Mouse (Mus musculus) forebrain, embryonic 11.5 days (tissue): ENCODE measurements at regions not wholly inside any gene's neighbourhood (a gene's known extent, or its start where the extent isn't known, plus 50 kb on each side); places are given as distances from the start of the nearest gene placed in this dataset.

Experiments
- ATAC-seq: fragments of 200-750 bp; cut with Nextera tagmentation; replicated peaks from 2 replicates; pipeline ENCODE4 v1.8.0; 2017; ENCODE audit warnings: moderate TSS enrichment; ENCODE audit not compliant: low FRiP score
- DNase-seq: peaks from one replicate; pipeline ENCODE4 v3.0.0-alpha.2; 2017; ENCODE audit warnings: low spot score
- H3K27ac ChIP-seq: fragments of 300-500 bp; sonication (generic); 2 replicates; pipeline ENCODE4 v1.5.1; 2014; ENCODE audit warnings: low read depth, low read length
- H3K27me3 ChIP-seq: fragments of 300-500 bp; sonication (generic); 2 replicates; pipeline ENCODE4 v1.6.1; 2014; ENCODE audit warnings: mild to moderate bottlenecking, low read length, mixed read lengths; ENCODE audit not compliant: control insufficient read depth, insufficient read depth
- H3K36me3 ChIP-seq: fragments of 300-500 bp; sonication (generic); 2 replicates; pipeline ENCODE4 v1.6.1; 2014; ENCODE audit warnings: mild to moderate bottlenecking, low read length, moderate library complexity, mixed read lengths; ENCODE audit not compliant: control insufficient read depth, insufficient read depth
- H3K4me1 ChIP-seq: fragments of 300-500 bp; sonication (generic); replicated peaks from 2 replicates; pipeline ENCODE4 v1.6.1; 2014; ENCODE audit warnings: low read length, mixed read lengths; ENCODE audit not compliant: control insufficient read depth, insufficient read depth
- H3K4me2 ChIP-seq: fragments of 300-500 bp; sonication (generic); 2 replicates; pipeline ENCODE4 v1.6.1; 2014; ENCODE audit warnings: low read depth, mild to moderate bottlenecking, low read length, moderate library complexity, mixed read lengths; ENCODE audit not compliant: severe bottlenecking
- H3K4me3 ChIP-seq: fragments of 300-500 bp; sonication (generic); 2 replicates; pipeline ENCODE4 v1.5.1; 2014; ENCODE audit warnings: low read depth, low read length
- H3K9ac ChIP-seq: fragments of 300-500 bp; sonication (generic); 2 replicates; pipeline ENCODE4 v1.6.1; 2014; ENCODE audit warnings: low read length
- H3K9me3 ChIP-seq: fragments of 300-500 bp; sonication (generic); 2 replicates; pipeline ENCODE4 v1.6.1; 2016; ENCODE audit warnings: low read length, mixed read lengths; ENCODE audit not compliant: control insufficient read depth
- WGBS: fragments of 180-500 bp; shearing (Covaris S2); extraction: QIAGEN DNeasy Blood & Tissue Kit; methylation state at CpG from one replicate; pipeline ENCODE4 v1.1.7; 2014; 5-methylcytosine and 5-hydroxymethylcytosine counted together

DNA sequence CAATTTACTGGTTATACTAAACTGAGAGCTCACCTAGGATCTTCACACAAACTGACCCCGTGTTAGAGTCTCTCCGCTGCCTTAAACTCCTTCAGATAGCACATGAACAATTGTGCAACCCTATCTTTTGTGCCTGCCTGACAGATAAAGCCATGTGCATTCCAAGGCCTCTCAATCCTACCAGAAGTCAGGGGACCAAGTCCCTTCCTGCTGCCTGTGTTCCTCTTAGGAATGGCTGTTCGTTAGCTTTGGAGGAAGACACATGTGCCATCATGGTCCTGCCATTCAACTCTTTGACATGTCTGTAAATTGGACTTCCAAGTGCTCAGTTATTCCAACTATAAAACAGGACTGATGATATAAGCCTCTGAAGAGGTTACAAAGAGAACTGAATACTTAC, 161.4 kb upstream of the Cpeb2 start:
- H3K9me3 ChIP-seq, result no peaks in the 10 kb centered on the region
- 86% methylated on average over 3 of the region's 3 CpGs for WGBS
- H3K4me2 ChIP-seq, result no peak overlapping the region

GRCm38 (mm10) chr5:43072340-43072739, 160.6 kb upstream of the Cpeb2 start:
- WGBS, result 88% methylated on average over 2 of the region's 2 CpGs
- no peak for DNase-seq
- Histone ChIP-seq H3K9me3 (no peaks in the 10 kb centered on the region), H3K4me3 (no peak overlapping the region), H3K9ac (no peak overlapping the region), H3K4me1 (no peaks in the 10 kb centered on the region), H3K27me3 (no peaks in the 10 kb centered on the region), H3K4me2 (no peak overlapping the region), H3K36me3 (no peaks in the 10 kb centered on the region), H3K27ac (no peak overlapping the region)
- ATAC-seq, result no peak

More for the DNA sequence above, 161.4 kb upstream of the Cpeb2 start:
- H3K9ac ChIP-seq, result no peak overlapping the region
- DNase-seq (no peak), ATAC-seq (no peak)
- no peaks in the 10 kb centered on the region for H3K36me3 ChIP-seq
- H3K27me3 ChIP-seq, result no peaks in the 10 kb centered on the region
- no peak overlapping the region for H3K27ac ChIP-seq
- H3K4me1 ChIP-seq, result no peaks in the 10 kb centered on the region
- no peak overlapping the region for H3K4me3 ChIP-seq

GRCm38 (mm10) chr5:43074536-43074935, 158.4 kb upstream of the Cpeb2 start:
- H3K4me3 ChIP-seq, result no peak overlapping the region
- no peaks in the 10 kb centered on the region for H3K4me1 ChIP-seq
- DNase-seq (no peak), ATAC-seq (no peak)
- H3K27ac ChIP-seq, result no peak overlapping the region
- H3K9me3 ChIP-seq, result no peaks in the 10 kb centered on the region
- no peaks in the 10 kb centered on the region for H3K27me3 ChIP-seq
- H3K36me3 ChIP-seq, result no peaks in the 10 kb centered on the region
- H3K9ac ChIP-seq, result no peak overlapping the region
- H3K4me2 ChIP-seq, result no peak overlapping the region
- 88% methylated on average over 3 of the region's 3 CpGs for WGBS

DNA sequence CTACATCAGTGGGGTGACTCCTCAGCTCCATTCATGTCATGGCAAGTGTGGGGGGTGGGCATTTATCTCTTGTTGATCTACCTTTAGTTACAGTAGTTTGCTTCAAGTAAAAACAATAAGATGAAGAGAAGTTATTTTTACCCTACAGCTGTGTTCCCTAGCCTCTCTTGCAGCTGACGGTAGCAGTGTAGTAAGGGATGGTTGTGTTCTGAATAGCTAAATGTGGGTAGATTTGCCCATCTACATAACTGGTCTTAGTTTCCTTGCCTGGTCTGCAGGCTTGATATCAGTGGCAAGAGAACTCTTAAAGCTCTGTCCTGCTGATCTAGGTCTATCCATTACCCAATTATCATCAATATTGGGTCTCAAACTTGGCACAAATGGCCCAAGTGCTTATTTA, 152.7 kb upstream of the Cpeb2 start:
- Histone ChIP-seq H3K36me3 (no peaks in the 10 kb centered on the region), H3K4me3 (no peak overlapping the region), H3K27me3 (peaks cover 3% of the 10 kb centered on the region; the same call in 1 of the 2 replicates), H3K27ac (no peak overlapping the region), H3K4me1 (no peaks in the 10 kb centered on the region), H3K4me2 (no peak overlapping the region), H3K9ac (no peak overlapping the region), H3K9me3 (no peaks in the 10 kb centered on the region)
- no peak for ATAC-seq
- 91% methylated on average over 1 of the region's 1 CpGs for WGBS
- no peak for DNase-seq

- Histone ChIP-seq H3K27me3 (peaks cover 13% of the 10 kb centered on the region), H3K27ac (no peak overlapping the region), H3K36me3 (no peaks in the 10 kb centered on the region), H3K9ac (no peak overlapping the region), H3K4me3 (no peak overlapping the region), H3K4me2 (no peak overlapping the region), H3K9me3 (no peaks in the 10 kb centered on the region), H3K4me1 (no peaks in the 10 kb centered on the region)
- ATAC-seq (no peak), DNase-seq (no peak)
- 81% methylated on average over 11 of the region's 11 CpGs for WGBS
Observed at GRCm38 (mm10) chr5:43081561-43082534, 151.1 kb upstream of the Cpeb2 start.

- Histone ChIP-seq H3K36me3 (no peaks in the 10 kb centered on the region), H3K27me3 (peaks cover 24% of the 10 kb centered on the region)
- WGBS, result 81% methylated on average over 2 of the region's 2 CpGs
Observed at GRCm38 (mm10) chr5:43087077-43087476, 145.9 kb upstream of the Cpeb2 start.

DNA sequence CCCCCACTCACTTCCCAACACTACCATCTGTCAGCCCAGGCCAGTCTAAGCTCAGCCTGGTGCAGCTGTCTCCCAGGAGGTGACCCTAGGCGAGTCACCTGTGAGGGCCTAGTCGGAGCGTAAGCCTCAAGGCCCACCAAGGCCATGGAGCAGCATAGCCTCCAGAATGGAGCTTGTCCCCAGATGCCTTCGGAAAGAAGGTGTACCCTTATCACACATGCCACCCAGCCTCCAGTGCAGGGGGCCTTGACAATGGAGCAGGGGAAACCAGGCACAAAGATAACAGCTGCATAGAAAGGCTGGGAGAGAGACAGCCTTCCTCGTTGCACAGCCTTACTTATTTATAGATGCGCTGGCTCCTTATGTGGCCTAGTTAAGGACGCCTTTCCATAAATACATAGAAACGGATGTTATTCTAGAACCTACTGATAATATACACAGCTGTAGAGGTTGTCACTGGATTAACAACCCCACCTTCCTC, 145.0 kb upstream of the Cpeb2 start:
- H3K27ac ChIP-seq, result no peak overlapping the region
- no peaks in the 10 kb centered on the region for H3K9me3 ChIP-seq
- DNase-seq (peak; percentile 47), ATAC-seq (peak; percentile 47)
- peaks cover 14% of the 10 kb centered on the region; the same call in 1 of the 2 replicates for H3K4me1 ChIP-seq
- H3K27me3 ChIP-seq, result peaks cover 24% of the 10 kb centered on the region
- no peaks in the 10 kb centered on the region for H3K36me3 ChIP-seq
- H3K4me3 ChIP-seq, result no peak overlapping the region
- 61% methylated on average over 8 of the region's 8 CpGs for WGBS
- no peak overlapping the region for H3K9ac ChIP-seq
- H3K4me2 ChIP-seq, result no peak overlapping the region

More at GRCm38 (mm10) chr5:43087077-43087476, 145.9 kb upstream of the Cpeb2 start:
- peaks cover 14% of the 10 kb centered on the region; the same call in 1 of the 2 replicates for H3K4me1 ChIP-seq
- no peak overlapping the region for H3K9ac ChIP-seq
- DNase-seq (no peak), ATAC-seq (no peak)
- H3K4me2 ChIP-seq, result no peak overlapping the region
- no peak overlapping the region for H3K27ac ChIP-seq
- H3K4me3 ChIP-seq, result no peak overlapping the region
- H3K9me3 ChIP-seq, result no peaks in the 10 kb centered on the region

GRCm38 (mm10) chr5:43088650-43089397, 144.1 kb upstream of the Cpeb2 start:
- no peak overlapping the region for H3K9ac ChIP-seq
- H3K4me1 ChIP-seq, result peaks cover 14% of the 10 kb centered on the region; the same call in 1 of the 2 replicates
- H3K27ac ChIP-seq, result no peak overlapping the region
- no peak overlapping the region for H3K4me2 ChIP-seq
- ATAC-seq, result peak; percentile 54
- H3K4me3 ChIP-seq, result no peak overlapping the region
- no peaks in the 10 kb centered on the region for H3K9me3 ChIP-seq
- no peaks in the 10 kb centered on the region for H3K36me3 ChIP-seq
- no peak for DNase-seq
- 22% methylated on average over 12 of the region's 12 CpGs for WGBS
- peaks cover 24% of the 10 kb centered on the region for H3K27me3 ChIP-seq
